Mouse (Mus musculus) limb, embryonic 15.5 days (tissue): ENCODE data around the gene Gm4847. TPM values are rescaled to one million over a fixed set of nuclear protein-coding genes. Genes with fewer than 3 reads are reported as not detected.

Experiments
- ATAC-seq: fragments of 200-750 bp; cut with Nextera tagmentation; 2 replicates; pipeline ENCODE4 v1.8.0; 2017; ENCODE audit warnings: low read depth, moderate TSS enrichment; ENCODE audit not compliant: insufficient number of reproducible peaks, low FRiP score, low TSS enrichment
- H3K27ac ChIP-seq: fragments of 300-500 bp; sonication (generic); 2 replicates; pipeline ENCODE4 v1.5.1; 2015; ENCODE audit warnings: moderate library complexity, mild to moderate bottlenecking, inconsistent platforms
- H3K27me3 ChIP-seq: fragments of 300-500 bp; sonication (generic); 2 replicates; pipeline ENCODE4 v1.6.1; 2015; ENCODE audit warnings: inconsistent platforms
- H3K36me3 ChIP-seq: fragments of 300-500 bp; sonication (generic); 2 replicates; pipeline ENCODE4 v1.6.1; 2015; ENCODE audit warnings: inconsistent platforms
- H3K4me1 ChIP-seq: fragments of 300-500 bp; sonication (generic); 2 replicates; pipeline ENCODE4 v1.6.1; 2015; ENCODE audit warnings: inconsistent platforms
- H3K4me2 ChIP-seq: fragments of 300-500 bp; sonication (generic); 2 replicates; pipeline ENCODE4 v1.6.1; 2015; ENCODE audit warnings: mild to moderate bottlenecking, inconsistent platforms
- H3K4me3 ChIP-seq: fragments of 300-500 bp; sonication (generic); 2 replicates; pipeline ENCODE4 v1.5.1; 2015; ENCODE audit warnings: mild to moderate bottlenecking, inconsistent platforms
- H3K9ac ChIP-seq: fragments of 300-500 bp; sonication (generic); 2 replicates; pipeline ENCODE4 v1.6.1; 2015; ENCODE audit warnings: inconsistent platforms
- H3K9me3 ChIP-seq: fragments of 300-500 bp; sonication (generic); 2 replicates; pipeline ENCODE4 v1.6.1; 2016; ENCODE audit warnings: inconsistent platforms
- WGBS: fragments of 180-500 bp; shearing (Covaris S2); methylation state at CpG from one replicate; pipeline ENCODE4 v1.1.7; 2015; 5-methylcytosine and 5-hydroxymethylcytosine counted together
- microRNA-seq: library from miRNA; unstranded; fragments of <30 nt; microRNA quantifications from one replicate; pipeline ENCODE4, GENCODE M21; 2016
- polyA plus RNA-seq: library from polyadenylated mRNA; unstranded; fragments of >200 nt; fragmentation: Nextera tagmentation; extraction: Ambion mirVana; gene quantifications from 2 replicates; pipeline ENCODE4 v1.2.1, GENCODE M21; 2015

Gm4847 gene
- polyA plus RNA-seq, result not detected in 2 replicates

DNA sequence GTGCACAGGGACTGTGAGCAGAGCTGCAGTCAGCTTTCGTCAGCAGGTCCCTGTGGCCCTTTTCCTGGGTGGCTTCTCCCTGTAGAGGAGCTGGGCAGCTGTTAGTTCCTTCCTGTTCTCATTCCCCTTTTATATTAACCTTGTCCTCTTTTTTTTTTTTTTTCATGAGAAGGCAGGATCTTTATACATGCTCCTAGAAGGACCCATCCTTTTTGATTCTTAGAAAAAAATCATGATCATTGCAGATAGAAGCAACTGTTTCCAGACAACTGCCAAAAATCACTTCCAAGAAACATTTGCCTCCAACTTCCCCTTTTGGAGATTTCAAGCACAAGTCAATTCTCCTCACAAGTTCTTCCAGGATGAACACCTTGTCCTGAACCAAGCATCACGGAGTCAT lies at the start of gene Gm4847:
TSS of gene Gm4847 (minus strand) at position 101 of the 400 bp plus-strand sequence.
- WGBS, result 86% methylated on average over 2 of the region's 2 CpGs
- Histone ChIP-seq H3K4me3 (no peak within 1 kb of the TSS), H3K9ac (no peak within 1 kb of the TSS), H3K4me1 (no peaks in the 10 kb centered on the region), H3K9me3 (no peaks in the 10 kb centered on the region), H3K4me2 (no peak within 1 kb of the TSS), H3K36me3 (no peaks in the 10 kb centered on the region), H3K27me3 (no peaks in the 10 kb centered on the region), H3K27ac (no peak within 1 kb of the TSS)
- ATAC-seq, result no peak

DNA sequence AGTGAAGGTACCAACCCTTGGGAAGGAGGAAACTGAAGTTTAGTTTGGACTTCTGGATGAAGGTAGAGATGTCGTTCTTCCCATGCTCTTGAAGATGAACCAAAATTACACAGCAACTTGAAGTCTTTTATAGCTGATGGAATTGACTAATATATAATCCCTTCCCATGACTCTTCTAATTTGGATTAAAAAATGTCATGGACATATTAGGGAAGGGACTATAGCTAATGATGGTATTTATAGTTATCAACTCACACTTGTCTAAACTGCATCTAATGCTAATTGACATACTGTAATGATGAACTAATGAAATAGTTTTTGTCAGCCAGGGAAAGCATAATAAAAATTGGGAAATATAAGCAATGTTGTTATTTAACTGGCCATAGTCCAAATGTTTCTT lies 34.3 kb upstream of the Gm4847 start, which contains the start of gene Fmo9:
TSS of gene Fmo9 (minus strand) at position 101 of the 400 bp plus-strand sequence.
- H3K36me3 ChIP-seq, result no peaks in the 10 kb centered on the region
- no peaks in the 10 kb centered on the region for H3K4me1 ChIP-seq
- no peaks in the 10 kb centered on the region for H3K9me3 ChIP-seq
- H3K4me2 ChIP-seq, result no peak within 1 kb of the TSS
- H3K27me3 ChIP-seq, result no peaks in the 10 kb centered on the region
- H3K9ac ChIP-seq, result no peak within 1 kb of the TSS
- no peak within 1 kb of the TSS for H3K4me3 ChIP-seq
- 74% methylated on average over 1 of the region's 1 CpGs for WGBS
- no peak within 1 kb of the TSS for H3K27ac ChIP-seq
- no peak for ATAC-seq

DNA sequence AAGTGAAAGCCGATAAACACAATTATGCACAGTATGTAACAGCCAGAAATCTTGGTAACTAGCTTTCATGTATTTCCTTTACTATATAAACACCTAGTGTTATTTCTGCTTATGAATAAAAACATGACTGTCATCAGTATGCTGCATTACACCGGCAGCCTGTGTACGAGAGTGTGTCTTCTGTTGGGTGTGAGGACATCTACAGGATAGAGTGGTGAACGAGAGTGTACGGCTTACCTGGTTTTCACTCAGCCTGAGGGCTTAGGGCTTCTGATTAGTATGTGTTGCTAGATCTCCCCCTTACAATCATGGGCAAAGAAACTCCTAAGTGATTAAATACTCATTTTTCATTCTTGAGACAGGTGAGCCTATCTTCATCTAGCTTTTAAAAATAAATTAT lies 21.8 kb upstream of the Gm4847 start:
- Histone ChIP-seq H3K27me3 (no peaks in the 10 kb centered on the region), H3K4me1 (no peaks in the 10 kb centered on the region), H3K27ac (no peak overlapping the region), H3K36me3 (no peaks in the 10 kb centered on the region), H3K4me2 (no peak overlapping the region), H3K9me3 (no peaks in the 10 kb centered on the region), H3K9ac (no peak overlapping the region), H3K4me3 (no peak overlapping the region)
- WGBS, result 76% methylated on average over 5 of the region's 5 CpGs
- no peak for ATAC-seq

DNA sequence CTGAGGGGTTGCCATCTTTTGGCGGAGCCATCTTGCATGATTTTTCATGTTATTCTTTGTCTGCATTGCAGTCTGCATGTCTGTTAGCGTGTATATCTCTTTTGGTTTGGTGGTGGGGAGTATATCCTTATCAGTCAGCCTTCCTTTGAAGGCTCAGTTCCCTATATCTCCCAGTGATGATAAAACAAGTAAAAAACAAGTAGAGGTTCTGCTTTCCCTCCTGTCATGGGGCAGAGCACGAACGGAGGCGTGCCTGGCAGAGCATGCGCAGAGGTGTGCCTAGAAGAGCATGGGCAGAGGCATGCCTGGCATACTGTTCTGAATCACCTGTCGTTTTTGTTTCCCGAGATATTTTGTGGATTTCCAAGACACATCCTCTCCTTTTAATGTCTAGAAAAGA lies 13.3 kb upstream of the Gm4847 start:
- Histone ChIP-seq H3K4me1 (no peaks in the 10 kb centered on the region), H3K36me3 (no peaks in the 10 kb centered on the region), H3K4me2 (no peak overlapping the region), H3K4me3 (no peak overlapping the region), H3K9ac (no peak overlapping the region), H3K27me3 (no peaks in the 10 kb centered on the region), H3K27ac (no peak overlapping the region), H3K9me3 (no peaks in the 10 kb centered on the region)
- WGBS, result 83% methylated on average over 8 of the region's 8 CpGs
- ATAC-seq, result no peak

Small RNA genes within 50 kb of the gene (microRNA-seq; reads per million reads assigned to microRNA genes)
- gene Gm22992, result not detected

Other genes with a start within 250 kb of the Gm4847 start
- 16.9 and 18.3 TPM in 2 replicates for gene Pogk, start 237.8 kb downstream of the Gm4847 start, polyA plus RNA-seq
- not detected in 2 replicates for gene Gm4846, start 150.1 kb downstream of the Gm4847 start, polyA plus RNA-seq
- gene Fmo9, start 34.2 kb upstream of the Gm4847 start, polyA plus RNA-seq, result not detected in 2 replicates